Mouse (Mus musculus): ENCODE measurements around the gene Rbfox1. TPM values are rescaled to one million over a fixed set of nuclear protein-coding genes. Genes with fewer than 3 reads are reported as not detected.

Rbfox1 gene
- polyA plus RNA-seq, 2 experiments from 2014 or later: not detected

DNA sequence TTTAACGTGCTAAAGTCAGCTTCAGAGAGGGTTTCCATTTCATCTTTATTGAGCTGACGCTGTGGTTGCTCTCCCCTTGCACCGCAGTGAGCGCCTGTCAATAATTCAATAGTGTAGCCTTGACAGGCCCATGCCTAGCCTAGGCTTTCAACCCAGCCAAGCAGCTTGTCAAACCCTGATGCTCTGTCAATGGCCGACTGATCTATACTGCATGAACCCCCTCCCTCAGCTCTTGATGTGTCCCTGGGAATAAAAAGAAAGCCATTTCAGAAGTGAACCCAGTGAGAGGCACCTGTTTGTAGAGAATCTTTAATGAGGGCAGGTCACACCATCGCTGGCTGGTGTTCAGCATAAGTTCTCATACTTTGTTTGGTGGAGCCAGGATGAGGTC lies 1274.7 kb downstream of the Rbfox1 start:
- ATAC-seq: no peak

DNA sequence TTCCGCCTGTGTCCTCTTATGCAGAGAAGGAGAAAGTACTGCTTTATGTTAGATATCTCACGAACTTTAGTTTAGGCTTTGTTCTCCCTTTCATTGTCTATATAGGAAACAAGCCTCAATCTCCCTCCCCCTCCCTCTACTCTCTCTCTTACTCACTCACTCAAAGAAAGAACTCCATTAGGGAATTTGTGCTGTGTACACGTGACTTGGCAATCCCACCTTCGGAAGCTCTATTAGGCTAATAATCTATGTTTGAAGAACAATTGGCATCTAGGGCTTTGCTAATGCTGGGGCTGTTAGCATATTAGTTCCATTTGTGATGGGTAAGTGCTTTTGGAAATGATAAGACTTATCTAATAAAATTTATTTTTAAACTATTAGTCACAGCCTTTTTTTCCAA lies 1277.0 kb downstream of the Rbfox1 start:
- ATAC-seq: no peak

DNA sequence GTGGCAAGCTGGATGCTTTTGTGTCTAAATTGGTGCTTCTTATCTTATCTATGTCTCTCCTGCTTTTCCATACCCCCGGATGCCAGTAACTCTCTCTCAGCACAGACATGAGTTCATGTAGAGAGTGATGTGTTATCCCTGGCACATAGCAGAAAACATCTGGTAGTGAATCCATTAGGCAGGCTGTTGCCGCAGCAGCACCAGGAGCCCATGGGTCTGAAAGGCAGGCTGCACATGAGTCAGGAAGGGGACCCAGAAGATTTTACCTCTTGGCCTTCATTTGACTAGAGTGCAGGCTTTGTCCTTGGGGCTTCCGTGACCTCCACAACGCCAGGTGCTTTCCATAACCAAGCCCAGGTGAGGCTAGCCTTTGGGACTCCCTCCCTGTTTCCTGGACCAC lies 1278.5 kb downstream of the Rbfox1 start:
- no peak for ATAC-seq

DNA sequence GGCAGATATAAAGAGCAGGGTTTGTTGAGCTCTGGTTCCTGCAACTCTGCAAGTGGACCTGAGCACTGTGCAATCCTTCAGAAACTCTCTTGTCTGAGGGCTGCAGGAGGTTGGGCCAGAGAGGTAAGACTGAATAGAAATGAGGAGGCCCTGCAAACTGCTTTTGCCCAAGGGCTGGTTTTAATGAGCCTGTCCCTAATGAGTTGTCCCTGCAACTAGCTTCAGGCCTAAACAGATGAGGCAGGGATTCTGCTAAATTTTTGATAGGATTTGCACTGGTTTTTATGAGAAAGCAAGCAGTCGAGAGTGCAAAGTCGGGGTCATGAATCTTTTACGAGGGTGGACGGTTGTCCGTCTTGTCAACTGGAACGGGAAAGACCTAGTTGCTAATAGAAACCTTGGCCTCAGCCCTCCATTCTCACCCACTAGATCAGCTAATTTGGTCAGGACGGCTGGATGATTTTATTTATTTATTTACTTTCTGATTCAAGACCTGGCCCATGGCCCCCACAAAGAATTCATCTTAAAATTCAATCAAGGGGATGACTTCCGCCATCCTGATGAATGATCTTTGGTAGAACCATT lies 1279.1 kb downstream of the Rbfox1 start:
- ATAC-seq: no peak

DNA sequence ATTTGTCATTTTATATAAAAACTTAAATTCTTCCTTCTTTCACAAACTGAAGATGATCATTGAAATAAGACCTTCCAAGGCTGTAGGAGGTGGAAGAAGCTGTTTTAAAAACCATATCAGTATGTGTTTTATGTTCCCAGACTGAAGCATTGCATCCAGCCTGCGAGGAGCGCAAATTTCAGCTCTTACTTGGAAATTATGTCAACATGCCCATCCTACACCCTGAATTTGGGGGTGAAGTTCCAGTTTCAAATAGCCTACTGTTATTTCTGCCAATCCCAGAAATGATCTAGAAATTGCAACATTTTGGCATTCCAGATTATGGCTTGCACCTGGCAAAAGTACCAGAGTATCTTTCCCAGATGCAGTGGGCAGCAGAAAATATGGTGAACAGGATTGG lies 1290.8 kb downstream of the Rbfox1 start:
- no peak for ATAC-seq

DNA sequence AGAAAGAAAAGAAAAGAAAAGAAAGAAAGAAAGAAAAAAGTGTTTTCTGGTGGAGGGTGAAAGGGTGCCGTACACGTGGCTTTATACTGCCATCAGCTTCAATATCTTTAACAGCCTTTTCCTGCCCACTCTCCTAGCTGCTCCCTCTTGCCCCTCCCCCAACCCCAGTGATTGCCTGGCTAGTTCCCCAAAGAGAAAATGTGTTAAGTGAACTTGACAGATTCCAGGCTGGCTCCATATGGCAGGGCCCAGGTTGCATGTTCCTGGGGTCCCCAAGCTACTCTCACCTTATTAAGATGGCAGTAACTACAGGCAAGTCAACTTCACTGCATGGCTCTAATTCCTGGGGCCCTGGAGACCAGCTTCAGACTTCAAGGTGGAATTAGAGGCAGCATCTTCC lies 1302.6 kb downstream of the Rbfox1 start:
- no peak for ATAC-seq

DNA sequence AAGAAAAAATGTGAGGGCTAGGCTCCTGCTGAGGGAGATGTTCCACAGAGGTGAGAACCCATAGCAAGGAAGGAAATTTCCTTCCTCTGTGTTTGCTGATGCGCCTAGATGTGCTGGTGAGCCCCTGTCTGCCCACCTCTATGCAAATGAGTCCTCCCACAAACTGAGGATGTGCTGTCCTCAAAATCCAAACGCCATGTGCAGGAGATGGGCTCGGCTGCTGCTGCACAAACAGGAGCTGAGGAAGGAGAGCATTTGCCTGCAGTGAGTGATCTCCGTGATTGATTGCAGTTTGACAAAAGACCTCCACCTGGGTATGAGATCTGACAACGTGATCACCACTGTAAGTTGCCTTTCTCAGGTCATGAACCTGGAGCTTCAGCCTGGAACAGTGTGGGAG lies 1308.4 kb downstream of the Rbfox1 start:
- no peak for ATAC-seq

DNA sequence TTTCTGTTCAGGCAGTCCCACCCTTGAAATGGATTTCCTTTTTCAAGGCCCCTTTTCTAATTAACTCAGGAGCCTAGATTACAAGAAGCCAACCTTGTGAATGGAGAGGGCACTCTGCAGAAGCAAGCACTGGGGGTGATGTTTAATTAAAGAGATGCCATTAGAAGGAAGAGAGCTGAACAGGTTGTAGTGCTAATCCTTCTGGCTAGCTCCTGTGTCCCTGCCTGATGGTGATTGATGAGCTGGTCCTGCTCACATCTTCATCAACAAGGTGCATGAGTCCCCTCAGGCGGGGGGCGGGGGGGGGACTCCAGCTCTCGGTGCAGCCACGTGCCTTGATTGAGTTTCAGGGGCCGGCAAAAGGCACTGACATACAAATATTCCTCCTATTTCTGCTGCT lies 1312.8 kb downstream of the Rbfox1 start:
- no peak for ATAC-seq

DNA sequence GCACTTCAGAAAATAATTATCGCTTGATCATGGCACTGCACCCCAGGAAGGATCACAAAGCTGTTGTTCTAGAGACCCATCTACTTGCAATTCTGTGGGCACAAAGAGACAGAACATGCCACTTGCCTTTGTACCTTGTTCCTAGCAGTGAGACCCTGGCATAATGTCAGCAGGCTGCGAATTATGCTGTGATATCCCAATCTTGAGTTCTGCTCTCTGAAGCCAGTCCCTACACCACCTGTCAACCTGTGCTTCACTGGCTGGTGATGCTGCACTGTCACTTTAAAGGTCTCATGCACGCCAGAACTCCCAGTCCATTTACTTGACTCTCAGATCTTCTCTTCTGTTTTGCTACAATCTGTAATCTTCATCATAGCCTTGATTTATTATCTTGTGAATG lies 1315.1 kb downstream of the Rbfox1 start:
- no peak for ATAC-seq

DNA sequence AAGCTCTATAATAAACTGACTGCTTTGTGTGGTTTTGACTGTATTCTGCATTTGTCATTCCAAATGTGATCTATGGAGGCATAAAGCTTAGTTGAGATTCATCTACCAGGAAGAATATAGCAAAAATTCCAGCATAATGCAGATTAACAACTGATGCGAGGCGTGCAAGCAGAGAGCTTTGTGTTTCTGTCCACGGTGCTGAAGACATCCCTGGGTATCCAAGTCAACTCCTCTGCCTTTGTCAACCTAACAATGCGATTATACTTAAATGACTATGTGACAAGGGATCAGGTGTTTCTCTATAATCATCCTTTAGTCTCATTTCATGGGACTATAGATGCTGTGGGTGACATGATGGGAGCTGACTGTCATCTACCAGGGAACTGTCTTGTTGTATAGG lies 1316.7 kb downstream of the Rbfox1 start:
- ATAC-seq: no peak

DNA sequence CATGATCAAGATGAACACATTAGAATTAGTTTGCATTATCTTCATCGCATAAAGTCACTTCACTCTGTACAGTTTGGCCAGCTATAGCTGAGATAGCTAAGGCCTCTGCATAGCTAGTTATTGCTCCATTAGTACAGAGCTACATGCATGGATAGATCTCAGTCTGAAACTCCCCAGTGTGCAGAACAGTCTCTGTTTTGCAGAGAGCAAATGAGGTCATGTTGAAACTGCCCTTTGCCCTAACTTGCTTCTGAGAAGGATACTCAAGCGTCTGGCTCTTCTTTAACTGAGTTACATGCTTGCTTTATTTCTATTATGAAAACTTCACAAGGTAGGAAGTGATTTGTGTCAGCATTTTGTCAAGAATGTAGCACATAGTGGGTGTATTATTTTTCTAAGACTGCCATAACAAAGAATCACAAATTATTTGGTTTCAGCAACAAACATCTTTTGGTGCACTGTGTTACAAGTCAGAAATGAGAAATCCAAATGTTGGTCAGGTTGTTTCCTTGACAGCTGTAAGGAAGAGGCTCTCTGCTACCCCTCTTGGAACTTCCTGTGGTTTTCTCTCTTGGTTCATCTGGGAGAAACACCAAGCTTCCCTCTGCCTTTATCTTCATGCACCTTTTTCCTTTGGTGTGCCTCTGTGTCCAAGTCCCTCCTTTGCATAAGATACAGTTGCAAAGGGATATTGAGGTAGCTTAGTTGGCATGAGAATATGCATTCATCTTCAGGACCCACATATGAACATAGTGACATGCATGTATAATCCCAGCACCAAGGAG lies 1321.2 kb downstream of the Rbfox1 start:
- no peak for ATAC-seq

DNA sequence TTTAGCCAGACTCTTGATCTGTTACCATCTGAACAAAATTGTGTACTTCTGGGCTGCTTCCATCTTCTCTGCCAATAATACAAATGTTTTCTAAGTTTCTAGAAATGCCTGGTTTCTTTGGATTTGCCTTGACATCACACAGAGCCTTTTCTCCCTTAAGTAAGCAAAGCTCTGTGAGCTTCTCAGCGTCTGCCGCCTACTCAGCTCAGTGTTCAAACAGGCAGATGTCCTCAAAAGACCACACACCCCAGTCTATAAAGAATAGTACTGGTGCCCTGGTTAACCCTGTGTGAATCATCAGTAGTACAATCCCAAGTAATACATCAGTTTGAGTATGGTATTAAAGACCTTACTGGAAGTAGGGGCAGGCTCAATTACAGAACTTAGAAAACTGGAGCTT lies 1322.4 kb downstream of the Rbfox1 start:
- ATAC-seq: no peak

DNA sequence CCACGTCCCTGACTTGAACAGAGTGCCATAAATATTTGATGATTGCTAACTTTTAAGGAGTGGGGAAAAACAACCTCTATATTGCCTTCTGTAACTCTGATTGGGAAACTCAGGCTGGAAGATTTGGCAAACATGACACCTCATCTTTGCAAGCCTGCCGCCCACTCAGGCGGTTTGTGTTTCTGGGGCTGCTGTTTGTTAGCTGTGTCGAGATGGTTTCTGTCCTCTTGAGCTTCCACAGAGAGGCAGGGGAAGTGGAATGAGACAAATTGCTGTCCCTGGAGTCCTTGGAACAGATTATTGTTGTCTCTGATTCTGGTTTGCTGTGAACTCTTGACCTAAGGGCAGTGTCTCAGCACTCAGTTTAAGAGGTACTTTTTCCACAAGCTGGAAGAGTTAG lies 1327.6 kb downstream of the Rbfox1 start:
- no peak for ATAC-seq

DNA sequence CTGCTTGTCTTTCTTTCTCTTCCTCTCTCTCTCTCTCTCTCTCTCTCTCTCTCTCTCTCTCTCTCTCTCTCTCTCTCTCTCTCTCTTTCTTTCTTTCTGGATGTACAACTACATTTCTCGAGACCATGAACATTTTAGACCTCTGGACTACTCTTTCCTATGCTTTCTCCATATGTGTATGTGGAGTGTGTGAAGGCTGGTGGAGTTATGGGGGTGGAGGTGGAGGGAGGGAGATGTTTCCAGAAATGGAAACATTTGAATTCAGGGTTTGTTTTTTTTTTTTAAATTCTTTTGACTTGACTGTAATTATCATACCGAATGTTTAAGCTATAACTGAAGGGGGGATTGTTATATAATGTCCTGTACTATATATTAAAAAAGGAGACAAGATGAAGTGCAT lies 1338.1 kb downstream of the Rbfox1 start:
- ATAC-seq: no peak

DNA sequence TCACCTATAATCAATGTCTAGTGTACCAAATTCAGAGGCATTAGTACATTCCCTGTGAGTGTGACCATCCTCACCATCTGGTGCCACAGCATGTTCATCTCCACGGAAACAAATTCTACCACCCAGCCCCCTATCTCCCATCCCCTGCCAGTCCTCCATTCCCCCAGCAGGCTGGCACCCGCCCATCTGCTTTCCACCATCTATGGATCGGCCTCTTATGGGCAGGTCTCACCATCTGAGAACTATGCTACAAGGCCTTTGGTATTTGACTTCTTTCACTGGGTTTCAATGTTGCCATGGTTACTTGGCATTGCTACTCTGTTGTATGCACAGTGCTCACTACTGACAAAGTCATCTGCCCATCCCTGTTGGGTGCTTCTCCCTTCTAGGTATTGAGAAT lies 1340.8 kb downstream of the Rbfox1 start:
- no peak for ATAC-seq

DNA sequence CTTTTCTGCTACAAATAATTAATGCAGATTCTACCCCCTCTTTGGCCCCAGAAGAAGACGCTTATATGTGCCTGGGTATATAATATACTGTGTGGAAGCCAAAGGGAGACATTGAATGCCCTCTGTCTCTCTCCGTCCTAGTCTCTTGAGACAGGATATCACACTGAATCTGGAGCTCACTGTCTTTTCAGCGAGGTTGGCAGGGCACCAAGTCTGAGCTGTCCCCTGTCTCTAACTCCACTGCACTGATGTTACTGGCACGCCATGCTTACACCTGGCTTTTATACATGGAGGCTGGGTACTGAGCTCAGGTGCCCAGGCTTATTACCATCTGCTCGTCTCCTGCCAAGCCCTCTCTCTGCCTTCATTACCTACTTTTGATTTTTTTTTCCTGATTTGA lies 1343.1 kb downstream of the Rbfox1 start:
- ATAC-seq: no peak

DNA sequence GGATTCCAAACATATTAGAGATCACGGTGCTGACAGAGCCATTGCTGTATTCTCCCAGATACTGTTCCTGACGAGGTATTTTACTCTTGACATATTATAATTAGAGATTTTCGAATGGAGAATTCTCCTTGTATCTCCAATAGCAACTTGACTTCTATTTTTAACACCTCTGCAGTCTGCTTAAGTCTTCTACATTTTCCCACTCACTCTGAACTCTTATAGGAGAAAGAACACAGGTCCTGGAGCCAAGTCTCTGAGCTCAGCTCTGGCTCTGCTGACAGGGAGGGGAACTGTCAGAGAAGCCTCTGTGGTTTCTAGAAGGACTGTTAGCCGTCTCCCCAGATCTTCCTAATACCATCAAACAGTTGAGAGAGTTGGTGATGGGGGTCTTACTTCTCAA lies 1344.1 kb downstream of the Rbfox1 start:
- no peak for ATAC-seq

DNA sequence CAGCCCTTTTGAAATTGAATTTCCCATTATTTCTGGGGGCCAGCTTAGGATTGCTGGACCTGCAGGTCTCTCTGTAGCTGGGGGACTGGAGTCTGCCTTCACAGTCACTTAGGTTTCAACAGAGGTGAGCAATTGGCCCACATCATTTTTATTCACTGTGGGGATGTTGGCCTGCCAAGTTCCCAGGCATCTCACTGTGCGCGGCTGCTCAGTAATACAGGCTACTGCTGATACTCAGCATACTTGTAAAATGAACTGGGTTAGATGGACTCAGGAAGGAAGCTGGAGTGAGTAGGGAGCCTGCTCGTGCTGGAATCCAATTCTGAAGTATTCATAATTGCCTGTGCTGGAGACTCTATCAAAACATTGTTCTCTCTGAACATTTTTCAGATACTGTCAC lies 1356.5 kb downstream of the Rbfox1 start:
- no peak for ATAC-seq

DNA sequence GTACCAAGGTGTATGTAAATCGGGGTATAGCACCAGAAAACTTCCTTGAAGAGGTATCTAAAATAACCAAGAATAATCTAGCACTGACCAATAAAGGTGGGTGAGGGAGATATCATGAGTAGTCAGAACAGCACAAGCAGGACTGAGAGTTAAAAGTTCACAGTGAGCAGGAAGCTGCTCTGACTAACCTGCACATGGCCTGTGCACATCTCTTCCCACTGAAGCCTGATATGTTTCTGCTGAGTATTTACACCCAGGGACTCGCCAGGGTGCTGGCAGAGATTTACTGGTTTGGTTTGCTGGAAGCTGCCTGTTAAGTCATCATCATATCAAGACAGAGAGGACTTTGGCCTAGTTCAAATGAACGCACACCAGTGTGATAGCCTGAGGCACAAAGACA lies 1357.3 kb downstream of the Rbfox1 start:
- no peak for ATAC-seq

DNA sequence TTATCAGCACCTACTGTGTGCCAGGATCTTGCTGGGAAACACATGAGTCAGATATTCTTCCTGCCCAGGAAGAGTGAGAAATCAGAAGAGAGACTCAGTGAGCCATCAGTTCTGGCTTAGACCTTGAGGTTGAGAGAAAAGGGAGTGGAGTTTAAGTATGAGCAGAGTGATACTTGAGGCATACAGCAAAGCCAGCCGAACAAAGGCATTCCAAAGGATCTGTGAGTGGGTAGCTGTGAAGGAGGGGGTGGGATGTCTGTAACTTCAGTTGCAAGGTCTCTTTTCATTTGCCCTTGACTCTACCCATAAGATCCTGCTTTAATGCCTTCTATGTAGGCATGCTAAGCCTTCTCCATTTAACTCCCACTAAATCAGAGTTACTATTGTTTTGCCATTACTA lies 1359.2 kb downstream of the Rbfox1 start:
- ATAC-seq: no peak

DNA sequence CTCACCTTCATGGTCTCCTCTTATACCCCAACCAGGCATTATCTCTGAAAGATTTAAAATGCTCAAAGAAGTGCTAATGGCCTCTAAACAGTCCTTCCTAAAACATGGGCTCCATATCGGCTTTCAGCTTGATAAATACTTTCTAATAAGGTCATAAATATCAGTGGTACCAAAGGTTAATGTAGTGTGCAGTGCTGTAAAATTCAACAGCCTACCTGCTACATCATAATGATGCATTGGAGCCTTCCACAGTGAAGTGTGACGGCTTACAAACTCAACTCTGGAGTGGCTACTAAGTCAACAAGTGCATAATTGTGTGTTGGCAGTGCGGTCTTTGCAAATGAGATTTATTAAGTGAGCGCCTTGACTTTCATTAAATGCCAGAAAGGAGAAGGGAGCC lies 1366.5 kb downstream of the Rbfox1 start:
- no peak for ATAC-seq

DNA sequence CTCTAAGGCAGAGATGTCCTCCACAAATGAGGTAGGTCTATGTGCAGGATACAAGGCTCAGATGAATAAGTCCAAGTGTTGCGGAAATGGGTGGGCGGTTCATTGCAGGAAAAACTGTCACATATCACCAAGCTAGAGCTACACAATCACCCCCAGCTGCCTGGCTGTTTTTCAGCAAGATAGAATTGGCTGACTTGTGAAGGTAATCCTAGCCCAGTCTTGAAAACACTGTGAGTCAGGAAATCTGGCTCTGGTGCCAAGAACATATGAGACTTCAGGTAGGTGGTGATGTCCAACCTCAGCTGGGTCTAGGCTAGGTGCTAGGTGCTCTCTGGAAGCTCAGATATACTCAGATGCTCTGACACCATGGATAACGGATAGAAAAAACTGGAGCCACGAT lies 1372.2 kb downstream of the Rbfox1 start:
- ATAC-seq: no peak

DNA sequence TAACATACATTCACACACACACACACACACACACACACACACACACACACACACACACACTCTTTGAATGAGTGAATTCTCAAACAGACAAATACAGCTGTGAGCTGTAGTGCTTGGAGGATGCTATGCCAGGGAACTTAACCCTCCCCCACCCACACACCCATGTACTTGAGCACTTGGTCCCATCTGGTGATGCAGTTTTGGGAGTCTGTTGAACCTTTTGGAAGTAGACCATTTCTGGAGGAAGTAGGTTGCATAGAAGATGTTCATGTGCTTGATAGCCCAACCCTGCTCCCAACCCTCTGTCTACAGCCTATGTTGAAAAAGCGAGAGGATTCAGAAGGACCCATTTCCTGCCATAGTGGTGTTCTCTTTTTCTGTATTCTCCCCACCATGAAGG lies 1378.1 kb downstream of the Rbfox1 start:
- ATAC-seq: no peak

DNA sequence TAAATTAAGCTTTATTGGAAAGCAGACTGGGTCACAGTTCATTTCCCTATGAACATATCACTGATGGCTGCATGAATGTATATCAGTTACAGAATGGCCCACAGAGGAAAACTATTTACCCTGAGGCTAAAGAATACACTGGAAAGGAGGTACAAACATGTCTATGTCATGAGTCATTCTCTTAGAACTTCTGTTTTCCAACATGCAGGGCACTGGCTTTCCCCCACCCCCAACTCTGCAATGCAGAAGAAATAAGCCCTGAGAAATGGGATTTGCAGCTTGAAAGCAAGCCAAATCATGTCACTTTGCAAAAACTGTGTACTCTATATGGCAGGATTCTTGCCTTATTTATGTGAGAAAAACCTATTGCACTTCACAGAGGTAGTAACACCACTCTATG lies 1380.6 kb downstream of the Rbfox1 start:
- no peak for ATAC-seq

DNA sequence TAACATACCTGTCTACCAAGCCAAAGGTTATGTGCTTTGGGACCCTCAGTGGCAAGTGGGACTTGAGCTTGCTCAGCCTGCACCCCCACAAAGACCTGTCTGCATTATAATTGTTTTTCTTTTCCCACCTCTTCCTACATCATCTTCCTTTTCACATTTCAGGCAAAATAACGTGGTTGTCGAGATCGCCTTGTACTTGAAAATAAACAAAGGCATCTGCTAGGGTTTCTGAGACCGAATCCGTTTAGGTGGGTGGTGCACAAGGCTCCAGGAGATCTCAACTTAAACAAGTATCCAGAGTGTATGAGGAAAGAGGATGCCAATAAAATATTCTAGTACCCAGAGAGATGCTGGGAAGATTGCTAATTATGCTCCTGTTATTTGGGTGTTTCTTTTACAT lies 1390.3 kb downstream of the Rbfox1 start:
- ATAC-seq: no peak

Measured in activated CD4-positive, CD25-positive, alpha-beta regulatory T cell, adult 4 months (primary cell).